Mouse (Mus musculus) neural tube, embryonic 12.5 days (tissue): ENCODE measurements around the gene Tab1. TPM values are rescaled to one million over a fixed set of nuclear protein-coding genes. Genes with fewer than 3 reads are reported as not detected.

ENCODE experiments used
- ATAC-seq: fragments of 200-750 bp; cut with Nextera tagmentation; 2 replicates; pipeline ENCODE4 v1.8.0; 2017; ENCODE audit warnings: low read depth, mild to moderate bottlenecking, moderate TSS enrichment, moderate library complexity; ENCODE audit not compliant: low FRiP score
- H3K27ac ChIP-seq: fragments of 300-500 bp; sonication (generic); 2 replicates; pipeline ENCODE4 v1.5.1; 2016
- H3K27me3 ChIP-seq: fragments of 300-500 bp; sonication (generic); replicated peaks from 2 replicates; pipeline ENCODE4 v1.6.1; 2016; ENCODE audit warnings: mild to moderate bottlenecking
- H3K36me3 ChIP-seq: fragments of 300-500 bp; sonication (generic); 2 replicates; pipeline ENCODE4 v1.6.1; 2016; ENCODE audit warnings: mild to moderate bottlenecking
- H3K4me1 ChIP-seq: fragments of 300-500 bp; sonication (generic); 2 replicates; pipeline ENCODE4 v1.6.1; 2016
- H3K4me2 ChIP-seq: fragments of 300-500 bp; sonication (generic); replicated peaks from 2 replicates; pipeline ENCODE4 v1.6.1; 2016; ENCODE audit warnings: mild to moderate bottlenecking
- H3K4me3 ChIP-seq: fragments of 300-500 bp; sonication (generic); 2 replicates; pipeline ENCODE4 v1.5.1; 2016
- H3K9ac ChIP-seq: fragments of 300-500 bp; sonication (generic); 2 replicates; pipeline ENCODE4 v1.6.1; 2016; ENCODE audit warnings: mild to moderate bottlenecking
- H3K9me3 ChIP-seq: fragments of 300-500 bp; sonication (generic); 2 replicates; pipeline ENCODE4 v1.6.1; 2016; ENCODE audit warnings: mild to moderate bottlenecking
- WGBS: fragments of 180-500 bp; shearing (Covaris S2); methylation state at CpG from one replicate; pipeline ENCODE4 v1.1.7; 2016; 5-methylcytosine and 5-hydroxymethylcytosine counted together
- polyA plus RNA-seq: library from polyadenylated mRNA; unstranded; fragments of >200 nt; fragmentation: Nextera tagmentation; extraction: Ambion mirVana; gene quantifications from 2 replicates; pipeline ENCODE4 v1.2.1, GENCODE M21; 2016

The Tab1 gene
- polyA plus RNA-seq, 1 experiment from 2014 or later, result 42.4 TPM

DNA sequence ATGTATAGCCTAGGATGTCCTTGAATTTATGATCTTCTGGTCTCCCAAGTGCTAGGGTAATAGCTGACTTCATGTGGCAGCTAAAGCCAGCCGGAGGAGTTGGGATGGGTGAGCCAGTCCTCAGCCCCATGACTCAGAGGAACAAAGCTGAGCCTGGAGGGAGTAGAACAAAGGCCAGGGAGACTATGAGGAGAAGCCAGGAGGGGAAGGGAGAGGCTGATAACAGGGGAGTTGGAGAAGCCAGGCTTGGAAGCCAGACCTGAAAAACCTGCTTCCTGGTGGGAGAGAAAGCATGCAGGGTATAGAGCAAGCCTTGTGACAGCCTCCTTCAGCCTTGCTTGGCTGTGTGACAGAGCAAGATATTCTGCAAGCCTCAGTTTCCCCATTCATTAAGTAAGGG is 37.3 kb upstream of the Tab1 start:
- Histone ChIP-seq H3K4me1 (peaks cover 32% of the 10 kb centered on the region), H3K9ac (no peak overlapping the region), H3K9me3 (no peaks in the 10 kb centered on the region), H3K27me3 (peaks cover 31% of the 10 kb centered on the region), H3K36me3 (no peaks in the 10 kb centered on the region), H3K4me2 (no peak overlapping the region), H3K4me3 (no peak overlapping the region), H3K27ac (no peak overlapping the region)
- ATAC-seq, result no peak
- 69% methylated on average over 1 of the region's 1 CpGs for WGBS

GRCm38 (mm10) chr15:80096406-80096805 is 36.5 kb upstream of the Tab1 start:
- H3K4me2 ChIP-seq, result no peak overlapping the region
- H3K27ac ChIP-seq, result no peak overlapping the region
- H3K27me3 ChIP-seq, result peaks cover 28% of the 10 kb centered on the region
- no peaks in the 10 kb centered on the region for H3K9me3 ChIP-seq
- no peaks in the 10 kb centered on the region for H3K36me3 ChIP-seq
- ATAC-seq, result no peak
- no peak overlapping the region for H3K9ac ChIP-seq
- WGBS, result 78% methylated on average over 10 of the region's 10 CpGs
- no peak overlapping the region for H3K4me3 ChIP-seq
- peaks cover 31% of the 10 kb centered on the region for H3K4me1 ChIP-seq

DNA sequence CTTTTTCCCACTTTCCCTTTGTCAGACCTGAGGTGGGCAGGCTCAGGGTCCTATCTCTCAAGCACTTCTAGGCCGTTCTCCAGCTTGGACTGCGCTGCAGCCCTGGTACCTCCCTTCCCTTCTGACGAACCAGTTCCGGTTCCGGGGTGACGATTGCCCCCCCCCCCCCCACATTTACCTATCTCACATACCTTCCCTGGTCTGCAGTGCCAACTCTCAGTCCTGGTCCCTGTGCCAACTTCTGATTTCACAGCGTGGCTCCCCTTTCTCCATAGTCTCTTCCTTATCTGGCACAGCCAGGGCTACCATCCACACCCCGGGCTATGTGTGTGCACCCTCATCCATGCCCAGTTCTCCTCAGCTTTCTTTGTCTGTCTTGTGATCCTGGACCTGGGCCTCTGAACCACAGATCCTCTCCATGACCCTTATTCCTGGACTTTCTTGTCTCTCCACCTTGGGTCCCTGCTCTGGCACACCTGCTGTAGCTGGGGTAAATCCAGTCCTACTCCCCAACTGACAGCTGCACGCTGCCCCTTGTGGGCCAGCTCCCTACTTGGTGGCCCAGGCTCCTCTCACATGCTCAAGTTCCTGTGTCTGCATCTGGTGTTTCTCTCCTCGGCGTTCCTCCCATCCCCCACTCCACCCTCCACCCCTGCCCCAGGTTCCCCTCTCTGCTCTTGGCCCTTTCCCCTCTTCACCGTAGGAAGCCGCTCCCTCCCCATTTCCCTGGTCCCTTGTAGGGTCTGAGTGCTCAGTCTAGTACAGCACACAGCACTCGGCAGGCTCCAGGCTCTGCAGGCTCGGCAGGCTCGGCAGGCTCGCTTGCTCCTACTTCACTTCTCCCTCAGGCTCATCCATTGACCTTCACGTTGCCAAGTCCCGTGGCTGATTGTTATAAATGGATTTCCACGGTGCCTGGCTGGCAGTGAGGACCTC is 35.7 kb upstream of the Tab1 start:
- H3K27ac ChIP-seq, result no peak overlapping the region
- WGBS, result 26% methylated on average over 20 of the region's 20 CpGs
- H3K36me3 ChIP-seq, result no peaks in the 10 kb centered on the region
- no peaks in the 10 kb centered on the region for H3K9me3 ChIP-seq
- no peak for ATAC-seq
- no peak overlapping the region for H3K4me3 ChIP-seq
- peak overlapping the region; percentile 40 for H3K4me2 ChIP-seq
- peaks cover 23% of the 10 kb centered on the region for H3K4me1 ChIP-seq
- peak overlapping the region; percentile 38; the same call in 1 of the 2 replicates for H3K9ac ChIP-seq
- peaks cover 20% of the 10 kb centered on the region for H3K27me3 ChIP-seq

- Histone ChIP-seq H3K27me3 (peaks cover 12% of the 10 kb centered on the region), H3K4me1 (peaks cover 15% of the 10 kb centered on the region), H3K9me3 (no peaks in the 10 kb centered on the region), H3K4me2 (peak overlapping the region; percentile 40; the same call in 1 of the 2 replicates), H3K36me3 (no peaks in the 10 kb centered on the region), H3K9ac (no peak overlapping the region), H3K4me3 (no peak overlapping the region), H3K27ac (no peak overlapping the region)
- 37% methylated on average over 8 of the region's 8 CpGs for WGBS
- ATAC-seq, result no peak
Measured at GRCm38 (mm10) chr15:80097999-80098461, 34.9 kb upstream of the Tab1 start.

- Histone ChIP-seq H3K27me3 (0 out of 2 replicates have a peak, but pooled peaks cover 7% of the 10 kb centered on the region), H3K9ac (no peak overlapping the region), H3K27ac (no peak overlapping the region), H3K4me3 (no peak overlapping the region), H3K9me3 (no peaks in the 10 kb centered on the region), H3K36me3 (no peaks in the 10 kb centered on the region), H3K4me1 (peaks cover 15% of the 10 kb centered on the region), H3K4me2 (no peak overlapping the region)
- 64% methylated on average over 9 of the region's 9 CpGs for WGBS
- ATAC-seq, result no peak
Measured at GRCm38 (mm10) chr15:80098809-80099208, 34.1 kb upstream of the Tab1 start.

- no peaks in the 10 kb centered on the region for H3K36me3 ChIP-seq
- no peak overlapping the region for H3K9ac ChIP-seq
- 0 out of 2 replicates have a peak, but pooled peaks cover 7% of the 10 kb centered on the region for H3K27me3 ChIP-seq
- peaks cover 15% of the 10 kb centered on the region for H3K4me1 ChIP-seq
- no peak overlapping the region for H3K4me3 ChIP-seq
- WGBS, result 76% methylated on average over 3 of the region's 3 CpGs
- ATAC-seq, result no peak
- H3K27ac ChIP-seq, result no peak overlapping the region
- no peaks in the 10 kb centered on the region for H3K9me3 ChIP-seq
- H3K4me2 ChIP-seq, result no peak overlapping the region
Measured at GRCm38 (mm10) chr15:80099477-80099876, 33.5 kb upstream of the Tab1 start.

- WGBS, result 78% methylated on average over 3 of the region's 3 CpGs
- no peak overlapping the region for H3K9ac ChIP-seq
- no peaks in the 10 kb centered on the region for H3K9me3 ChIP-seq
- peaks cover 15% of the 10 kb centered on the region for H3K4me1 ChIP-seq
- no peaks in the 10 kb centered on the region for H3K36me3 ChIP-seq
- no peak overlapping the region for H3K4me2 ChIP-seq
- H3K27ac ChIP-seq, result no peak overlapping the region
- ATAC-seq, result no peak
- H3K27me3 ChIP-seq, result 0 out of 2 replicates have a peak, but pooled peaks cover 7% of the 10 kb centered on the region
- no peak overlapping the region for H3K4me3 ChIP-seq
Measured at GRCm38 (mm10) chr15:80100196-80100595, 32.7 kb upstream of the Tab1 start.

DNA sequence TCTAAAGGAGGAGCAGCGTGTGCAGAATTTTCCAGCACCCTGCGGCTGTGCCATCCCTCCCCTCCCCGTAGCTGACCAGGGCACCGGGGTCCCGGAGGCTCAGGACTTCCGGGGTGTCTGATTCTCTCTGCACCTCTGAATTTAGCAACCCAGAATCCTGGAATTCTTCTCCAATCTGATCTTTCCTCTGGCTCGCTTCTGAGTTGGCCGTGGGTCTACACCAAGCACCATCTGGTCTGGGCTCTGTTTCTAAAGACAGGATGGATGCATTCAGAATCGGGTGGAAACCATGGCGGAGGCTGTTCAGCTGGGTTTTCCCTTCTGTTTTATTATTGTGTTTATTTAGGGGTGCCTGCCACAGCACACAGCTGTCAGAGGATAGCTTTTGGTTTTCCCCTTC is 32.1 kb upstream of the Tab1 start:
- 94% methylated on average over 10 of the region's 10 CpGs for WGBS
- no peak for ATAC-seq
- H3K27ac ChIP-seq, result no peak overlapping the region

DNA sequence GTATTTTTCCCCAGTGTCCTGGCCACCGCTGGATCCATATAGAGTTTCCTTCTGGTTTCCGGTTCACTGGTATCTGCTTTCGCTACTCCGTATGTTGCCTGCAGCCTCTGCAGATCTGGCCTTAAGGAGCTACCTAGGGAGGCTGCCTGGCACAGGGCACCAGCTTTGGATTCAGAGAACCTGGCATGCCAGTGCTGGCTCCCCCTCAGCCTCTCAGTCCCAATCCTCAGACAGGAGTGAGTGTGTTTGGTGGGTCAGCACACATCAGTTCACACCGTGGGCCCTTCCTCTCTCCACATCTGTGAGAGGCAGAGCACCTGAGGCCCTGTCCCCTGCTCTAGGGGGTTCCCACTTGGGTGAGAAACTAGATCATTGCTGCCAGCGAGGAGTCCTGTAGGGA is 31.4 kb upstream of the Tab1 start:
- 78% methylated on average over 6 of the region's 6 CpGs for WGBS
- no peaks in the 10 kb centered on the region for H3K9me3 ChIP-seq

More for the DNA sequence above, 32.1 kb upstream of the Tab1 start:
- H3K9ac ChIP-seq, result no peak overlapping the region
- H3K27me3 ChIP-seq, result 0 out of 2 replicates have a peak, but pooled peaks cover 7% of the 10 kb centered on the region
- H3K36me3 ChIP-seq, result no peaks in the 10 kb centered on the region
- peaks cover 15% of the 10 kb centered on the region for H3K4me1 ChIP-seq
- no peaks in the 10 kb centered on the region for H3K9me3 ChIP-seq
- no peak overlapping the region for H3K4me2 ChIP-seq
- H3K4me3 ChIP-seq, result no peak overlapping the region

DNA sequence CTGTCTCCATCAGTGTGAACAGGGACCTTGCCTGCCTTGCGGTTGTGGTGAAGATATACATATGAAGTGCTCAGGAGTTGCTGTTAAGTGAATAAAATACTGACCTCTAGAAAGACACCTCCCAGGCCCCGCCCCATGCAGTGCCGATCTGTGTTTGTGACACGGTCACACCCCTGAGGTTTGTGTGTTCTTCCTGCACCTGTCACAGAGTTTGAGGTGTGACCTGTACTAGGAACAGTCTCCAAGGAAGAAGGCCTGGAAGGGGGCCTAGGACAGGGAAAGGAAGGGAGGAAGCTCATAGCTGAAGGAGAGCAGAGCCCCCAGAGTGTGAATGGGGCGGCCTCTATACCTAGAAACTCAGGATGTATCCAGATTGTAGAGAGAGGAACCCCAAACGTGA is 30.4 kb upstream of the Tab1 start:
- 87% methylated on average over 6 of the region's 6 CpGs for WGBS
- Histone ChIP-seq H3K9me3 (no peaks in the 10 kb centered on the region), H3K27me3 (no peaks in the 10 kb centered on the region), H3K27ac (no peak overlapping the region), H3K9ac (no peak overlapping the region), H3K36me3 (no peaks in the 10 kb centered on the region), H3K4me3 (no peak overlapping the region), H3K4me1 (peaks cover 10% of the 10 kb centered on the region), H3K4me2 (no peak overlapping the region)
- no peak for ATAC-seq

More for the DNA sequence above, 31.4 kb upstream of the Tab1 start:
- H3K4me3 ChIP-seq, result no peak overlapping the region
- no peak overlapping the region for H3K4me2 ChIP-seq
- no peak overlapping the region for H3K9ac ChIP-seq
- H3K27ac ChIP-seq, result no peak overlapping the region
- H3K4me1 ChIP-seq, result peaks cover 15% of the 10 kb centered on the region
- H3K27me3 ChIP-seq, result 0 out of 2 replicates have a peak, but pooled peaks cover 2% of the 10 kb centered on the region
- no peaks in the 10 kb centered on the region for H3K36me3 ChIP-seq
- ATAC-seq, result no peak

- H3K27ac ChIP-seq, result no peak overlapping the region
- 77% methylated on average over 12 of the region's 12 CpGs for WGBS
Measured at GRCm38 (mm10) chr15:80105490-80106410, 27.2 kb upstream of the Tab1 start.

GRCm38 (mm10) chr15:80107143-80107542 is 25.8 kb upstream of the Tab1 start:
- 95% methylated on average over 8 of the region's 8 CpGs for WGBS
- no peaks in the 10 kb centered on the region for H3K9me3 ChIP-seq
- no peak for ATAC-seq
- no peak overlapping the region for H3K9ac ChIP-seq
- no peak overlapping the region for H3K4me3 ChIP-seq
- H3K36me3 ChIP-seq, result peaks cover 3% of the 10 kb centered on the region; the same call in 1 of the 2 replicates
- H3K27ac ChIP-seq, result no peak overlapping the region
- no peak overlapping the region for H3K4me2 ChIP-seq
- H3K27me3 ChIP-seq, result no peaks in the 10 kb centered on the region
- H3K4me1 ChIP-seq, result no peaks in the 10 kb centered on the region

More at GRCm38 (mm10) chr15:80105490-80106410, 27.2 kb upstream of the Tab1 start:
- Histone ChIP-seq H3K9me3 (no peaks in the 10 kb centered on the region), H3K27me3 (no peaks in the 10 kb centered on the region), H3K9ac (no peak overlapping the region), H3K36me3 (no peaks in the 10 kb centered on the region), H3K4me3 (no peak overlapping the region), H3K4me1 (no peaks in the 10 kb centered on the region), H3K4me2 (no peak overlapping the region)
- no peak for ATAC-seq
